Mouse (Mus musculus) myocyte (in vitro differentiated cells): ENCODE data around the gene Bsnd. TPM values are rescaled to one million over a fixed set of nuclear protein-coding genes. Genes with fewer than 3 reads are reported as not detected.

Experiments used
- H3K27me3 ChIP-seq: one replicate; pipeline ENCODE4 v1.6.1; 2011; ENCODE audit not compliant: control insufficient read depth, insufficient read depth, insufficient read length
- H3K36me3 ChIP-seq: one replicate; pipeline ENCODE4 v1.6.1; 2011; ENCODE audit not compliant: control insufficient read depth, insufficient read depth
- H3K4me2 ChIP-seq: one replicate; pipeline ENCODE4 v1.6.1; 2011; ENCODE audit warnings: low read depth, control low read depth
- H3K4me3 ChIP-seq: one replicate; pipeline ENCODE4 v1.5.1; 2011; ENCODE audit warnings: mild to moderate bottlenecking, control low read depth, moderate library complexity
- H3K79me2 ChIP-seq: one replicate; pipeline ENCODE4 v1.6.1; 2011; ENCODE audit not compliant: control insufficient read depth, insufficient read depth
- H3ac ChIP-seq: one replicate; pipeline ENCODE4 v1.6.1; 2011; ENCODE audit not compliant: control insufficient read depth, insufficient read length
- CEBPB ChIP-seq: IDR thresholded peaks from 2 replicates; pipeline ENCODE4 v1.6.1; 2011; ENCODE audit warnings: mild to moderate bottlenecking, moderate library complexity; ENCODE audit not compliant: poor library complexity, insufficient read depth, severe bottlenecking
- E2F4 ChIP-seq: IDR thresholded peaks from one replicate; pipeline ENCODE4 v1.6.1; 2011; ENCODE audit warnings: mild to moderate bottlenecking, control low read depth, moderate library complexity; ENCODE audit not compliant: insufficient read depth
- MAX ChIP-seq: IDR thresholded peaks from one replicate; pipeline ENCODE4 v1.6.1; 2011; ENCODE audit warnings: low read depth, mild to moderate bottlenecking, control low read depth
- MYOD1 ChIP-seq, 3 experiments: IDR thresholded peaks; one replicate each; pipeline ENCODE4 v1.6.1; 2011; ENCODE audit warnings: control low read depth in 2 of 3, low read depth in 2 of 3, mild to moderate bottlenecking in 2 of 3, moderate library complexity in 1 of 3; ENCODE audit not compliant: insufficient read length in 2 of 3, control insufficient read depth in 1 of 3
- MYOG ChIP-seq, 3 experiments: IDR thresholded peaks; one replicate each; pipeline ENCODE4 v1.6.1; 2011; ENCODE audit warnings: control low read depth in 2 of 3, low read depth in 2 of 3, mild to moderate bottlenecking in 2 of 3; ENCODE audit not compliant: insufficient read length in 2 of 3, control insufficient read depth in 1 of 3, insufficient read depth in 1 of 3
- POLR2A ChIP-seq: IDR thresholded peaks from one replicate; pipeline ENCODE4 v1.6.1; 2011; ENCODE audit warnings: low read depth, mild to moderate bottlenecking, control low read depth, moderate library complexity; ENCODE audit not compliant: insufficient read length
- POLR2AphosphoS2 ChIP-seq: IDR thresholded peaks from one replicate; pipeline ENCODE4 v1.6.1; 2011; ENCODE audit warnings: low read depth, control low read depth; ENCODE audit not compliant: insufficient read length
- REST ChIP-seq: IDR thresholded peaks from one replicate; pipeline ENCODE4 v1.6.1; 2011; ENCODE audit warnings: mild to moderate bottlenecking, control low read depth, moderate library complexity; ENCODE audit not compliant: insufficient read depth, insufficient read length
- SRF ChIP-seq: IDR thresholded peaks from one replicate; pipeline ENCODE4 v1.6.1; 2011; ENCODE audit warnings: low read depth; ENCODE audit not compliant: control insufficient read depth, insufficient read length
- TCF12 ChIP-seq: IDR thresholded peaks from one replicate; pipeline ENCODE4 v1.6.1; 2011; ENCODE audit warnings: mild to moderate bottlenecking, control low read depth; ENCODE audit not compliant: poor library complexity, insufficient read depth, severe bottlenecking
- TCF3 ChIP-seq: IDR thresholded peaks from one replicate; pipeline ENCODE4 v1.6.1; 2011; ENCODE audit warnings: low read depth, control low read depth; ENCODE audit not compliant: insufficient read length
- USF1 ChIP-seq: IDR thresholded peaks from one replicate; pipeline ENCODE4 v1.6.1; 2011; ENCODE audit warnings: low read depth, mild to moderate bottlenecking, control low read depth, moderate library complexity
- polyA plus RNA-seq: library from polyadenylated mRNA; unstranded; fragments of >200 nt; fragmentation: generic; extraction: Trizol; gene quantifications from one replicate; pipeline ENCODE4 v1.2.1, GENCODE M21; 2012; ENCODE audit warnings: missing spikeins

The Bsnd gene
- polyA plus RNA-seq, 1 experiment: not detected

DNA sequence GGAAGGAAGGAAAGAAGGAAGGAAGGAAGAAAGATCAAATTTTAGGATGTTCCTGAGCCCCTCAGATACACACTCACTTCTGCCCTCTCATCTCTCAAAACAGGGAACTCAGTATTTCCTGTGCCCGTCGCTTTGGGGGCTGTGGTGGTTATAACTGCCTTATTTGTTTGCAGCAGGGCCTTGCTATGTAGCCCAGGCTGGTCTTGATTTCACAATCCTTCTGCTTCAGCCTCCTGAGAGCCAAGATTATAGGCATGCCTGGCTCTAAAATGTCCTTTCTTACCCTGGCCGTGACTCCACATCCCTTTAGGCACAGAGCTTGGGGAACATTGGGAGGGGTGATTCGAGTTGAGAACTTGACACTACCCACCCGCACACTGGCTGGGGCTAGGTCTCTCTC is 29.6 kb downstream of the Bsnd start:
- Histone ChIP-seq H3K79me2 (no peaks in the 10 kb centered on the region), H3K4me3 (no peak overlapping the region)
- TF ChIP-seq MYOD1 (IDR thresholded peaks at IDR 0.05; ENCODE audit: control insufficient read depth in 1 of 3, insufficient read length in 2 of 3, low read depth in 2 of 3) (no peak), TCF3 (no peak), E2F4 (no peak), CEBPB (no peak), MYOG (IDR thresholded peaks at IDR 0.05; ENCODE audit: control insufficient read depth in 1 of 3, insufficient read depth in 1 of 3, insufficient read length in 2 of 3, low read depth in 2 of 3) (no peak), REST (no peak), USF1 (no peak), SRF (no peak), POLR2A (no peak), MAX (no peak), TCF12 (no peak), POLR2AphosphoS2 (no peak)

DNA sequence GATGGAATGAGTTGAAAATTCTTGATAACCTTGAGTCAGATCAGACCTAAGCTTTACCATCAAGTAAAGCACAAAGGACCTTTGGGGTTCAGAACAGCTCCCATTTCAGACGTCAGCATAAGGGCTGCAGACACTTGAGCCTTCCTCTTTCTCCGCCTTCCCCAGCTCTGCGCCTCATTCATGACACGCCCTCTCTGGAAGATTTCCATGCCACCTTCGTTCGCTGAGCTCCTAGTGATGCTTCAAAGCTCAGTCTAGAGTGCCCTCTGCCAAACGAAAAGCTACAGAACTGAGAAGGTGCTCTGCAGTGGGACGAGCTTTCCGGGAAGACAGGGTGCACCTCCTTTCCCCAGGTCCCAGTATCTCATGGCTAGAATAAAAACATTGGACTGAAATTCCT is 30.1 kb downstream of the Bsnd start:
- no peak for TF ChIP-seq REST
- no peak for TF ChIP-seq USF1
- TF ChIP-seq MAX: no peak
- Histone ChIP-seq H3K79me2 (no peaks in the 10 kb centered on the region), H3K36me3 (no peaks in the 10 kb centered on the region), H3K4me2 (no peak overlapping the region), H3K27me3 (no peaks in the 10 kb centered on the region), H3ac (no peak overlapping the region), H3K4me3 (no peak overlapping the region)

More for the DNA sequence above, 29.6 kb downstream of the Bsnd start:
- H3ac ChIP-seq: no peak overlapping the region
- no peaks in the 10 kb centered on the region for H3K36me3 ChIP-seq
- no peaks in the 10 kb centered on the region for H3K27me3 ChIP-seq
- peak overlapping the region; percentile 24 for H3K4me2 ChIP-seq

DNA sequence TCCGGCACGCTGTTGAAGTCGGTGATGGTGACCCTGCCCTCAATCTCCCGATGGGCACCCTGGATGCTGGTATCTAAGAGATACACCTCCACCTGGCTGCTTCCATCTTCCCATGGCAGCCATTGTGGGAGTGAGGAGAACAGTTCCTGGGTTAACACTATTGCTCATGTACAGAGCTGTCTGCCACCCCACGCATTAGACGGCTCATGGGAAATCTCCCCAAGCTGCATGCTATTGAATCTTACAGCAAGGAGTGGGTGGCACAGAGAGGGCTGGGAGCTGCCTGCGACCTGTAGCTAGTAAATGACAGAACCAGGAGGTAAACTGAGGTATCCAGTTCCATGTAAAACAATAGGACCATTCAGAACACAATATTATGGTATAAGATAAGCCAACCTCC is 37.5 kb downstream of the Bsnd start:
- no peak for TF ChIP-seq MYOD1 (IDR thresholded peaks at IDR 0.05; ENCODE audit: control insufficient read depth in 1 of 3, insufficient read length in 2 of 3, low read depth in 2 of 3)
- TF ChIP-seq TCF3: no peak
- no peak for TF ChIP-seq MYOG (IDR thresholded peaks at IDR 0.05; ENCODE audit: control insufficient read depth in 1 of 3, insufficient read depth in 1 of 3, insufficient read length in 2 of 3, low read depth in 2 of 3)
- no peak for TF ChIP-seq REST
- no peak for TF ChIP-seq POLR2AphosphoS2
- TF ChIP-seq POLR2A: no peak
- no peak for TF ChIP-seq TCF12
- no peak for TF ChIP-seq CEBPB
- TF ChIP-seq MAX: no peak
- no peak for TF ChIP-seq SRF
- TF ChIP-seq USF1: no peak
- no peak for TF ChIP-seq E2F4
- Histone ChIP-seq H3K27me3 (no peaks in the 10 kb centered on the region), H3K4me3 (no peak overlapping the region), H3K4me2 (no peak overlapping the region), H3K79me2 (no peaks in the 10 kb centered on the region), H3ac (no peak overlapping the region), H3K36me3 (no peaks in the 10 kb centered on the region)

DNA sequence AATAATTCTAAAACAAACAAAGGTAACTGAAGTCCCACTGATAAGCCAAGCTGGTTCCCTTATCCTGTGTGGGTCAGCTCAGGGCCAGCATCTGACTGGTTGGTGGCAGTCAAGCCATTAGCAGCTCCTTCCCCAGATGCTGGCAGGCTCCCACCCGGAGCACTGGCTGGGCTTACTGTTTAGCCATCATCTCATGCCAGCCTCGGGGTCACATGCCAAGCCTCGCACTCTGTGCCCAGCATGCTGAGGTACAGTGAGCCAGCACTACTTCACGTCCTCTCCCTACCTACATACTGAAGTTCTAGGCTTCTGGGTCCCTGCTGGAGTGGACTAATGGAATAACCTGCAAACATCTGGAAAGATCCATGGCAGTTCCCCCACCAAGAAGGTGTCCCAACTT is 38.6 kb downstream of the Bsnd start:
- Histone ChIP-seq H3ac (no peak overlapping the region), H3K4me3 (no peak overlapping the region), H3K27me3 (no peaks in the 10 kb centered on the region), H3K4me2 (no peak overlapping the region), H3K36me3 (no peaks in the 10 kb centered on the region), H3K79me2 (no peaks in the 10 kb centered on the region)
- TF ChIP-seq MYOG (IDR thresholded peaks at IDR 0.05; ENCODE audit: control insufficient read depth in 1 of 3, insufficient read depth in 1 of 3, insufficient read length in 2 of 3, low read depth in 2 of 3) (no peak), E2F4 (no peak), POLR2A (no peak), TCF12 (no peak), MAX (no peak), POLR2AphosphoS2 (no peak), MYOD1 (IDR thresholded peaks at IDR 0.05; ENCODE audit: control insufficient read depth in 1 of 3, insufficient read length in 2 of 3, low read depth in 2 of 3) (no peak), REST (no peak), TCF3 (no peak), CEBPB (no peak), SRF (no peak), USF1 (no peak)

DNA sequence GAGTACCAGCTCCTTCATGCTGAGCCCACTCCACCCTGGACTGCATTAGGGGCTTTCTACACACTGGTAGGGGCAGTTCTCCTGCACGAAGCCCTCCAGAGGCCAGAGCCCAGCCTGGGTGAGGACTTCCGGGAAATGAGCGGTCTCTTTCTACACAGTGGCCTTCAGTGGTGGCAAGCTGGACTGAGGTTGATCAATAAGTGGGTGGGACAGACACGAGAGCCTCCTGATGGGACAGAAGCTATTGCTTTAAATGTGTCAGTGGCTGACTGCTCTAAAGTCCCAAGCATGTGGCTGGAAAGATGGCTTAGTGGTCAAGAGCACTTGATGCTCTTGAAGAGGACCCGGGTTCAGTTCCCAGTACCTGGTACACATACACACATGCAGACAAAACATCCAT is 39.0 kb downstream of the Bsnd start:
- TF ChIP-seq MYOD1 (IDR thresholded peaks at IDR 0.05; ENCODE audit: control insufficient read depth in 1 of 3, insufficient read length in 2 of 3, low read depth in 2 of 3) (no peak), CEBPB (no peak), POLR2AphosphoS2 (no peak), TCF12 (no peak), REST (no peak), MAX (no peak), SRF (no peak), TCF3 (no peak), USF1 (no peak), POLR2A (no peak), E2F4 (no peak), MYOG (IDR thresholded peaks at IDR 0.05; ENCODE audit: control insufficient read depth in 1 of 3, insufficient read depth in 1 of 3, insufficient read length in 2 of 3, low read depth in 2 of 3) (no peak)
- H3K79me2 ChIP-seq: no peaks in the 10 kb centered on the region
- no peak overlapping the region for H3K4me2 ChIP-seq
- H3ac ChIP-seq: no peak overlapping the region
- H3K4me3 ChIP-seq: no peak overlapping the region
- H3K27me3 ChIP-seq: no peaks in the 10 kb centered on the region
- H3K36me3 ChIP-seq: no peaks in the 10 kb centered on the region
